Mouse (Mus musculus) neural tube, embryonic 11.5 days (tissue): ENCODE results near the gene Gabbr2. TPM values are rescaled to one million over a fixed set of nuclear protein-coding genes. Genes with fewer than 3 reads are reported as not detected.
A peak's percentile ranks its signal among the peaks of the same experiment; 100 is the strongest.

Source experiments
- ATAC-seq: fragments of 200-750 bp; cut with Nextera tagmentation; 2 replicates; pipeline ENCODE4 v1.8.0; 2017; ENCODE audit warnings: moderate number of reproducible peaks, mild to moderate bottlenecking, moderate TSS enrichment, moderate library complexity; ENCODE audit not compliant: insufficient read depth, low FRiP score, low TSS enrichment
- DNase-seq: peaks from one replicate; pipeline ENCODE4 v3.0.0-alpha.2; 2015; ENCODE audit warnings: low spot score
- H3K27ac ChIP-seq: fragments of 300-500 bp; sonication (generic); 2 replicates; pipeline ENCODE4 v1.5.1; 2014; ENCODE audit warnings: low read depth, mild to moderate bottlenecking, low read length
- H3K27me3 ChIP-seq: fragments of 300-500 bp; sonication (generic); 2 replicates; pipeline ENCODE4 v1.6.1; 2014; ENCODE audit warnings: mild to moderate bottlenecking, low read length, mixed read lengths; ENCODE audit not compliant: control insufficient read depth, insufficient read depth
- H3K36me3 ChIP-seq: fragments of 300-500 bp; sonication (generic); 2 replicates; pipeline ENCODE4 v1.6.1; 2014; ENCODE audit warnings: mild to moderate bottlenecking, low read length, moderate library complexity, mixed read lengths; ENCODE audit not compliant: control insufficient read depth, insufficient read depth
- H3K4me1 ChIP-seq: fragments of 300-500 bp; sonication (generic); 2 replicates; pipeline ENCODE4 v1.6.1; 2014; ENCODE audit warnings: low read length, mixed read lengths; ENCODE audit not compliant: control insufficient read depth, insufficient read depth
- H3K4me2 ChIP-seq: fragments of 300-500 bp; sonication (generic); 2 replicates; pipeline ENCODE4 v1.6.1; 2014; ENCODE audit warnings: low read depth, mild to moderate bottlenecking, moderate library complexity
- H3K4me3 ChIP-seq: fragments of 300-500 bp; sonication (generic); 2 replicates; pipeline ENCODE4 v1.5.1; 2014; ENCODE audit warnings: low read depth, low read length
- H3K9ac ChIP-seq: fragments of 300-500 bp; sonication (generic); 2 replicates; pipeline ENCODE4 v1.6.1; 2014; ENCODE audit warnings: mild to moderate bottlenecking, low read length
- H3K9me3 ChIP-seq: fragments of 300-500 bp; sonication (generic); 2 replicates; pipeline ENCODE4 v1.6.1; 2016; ENCODE audit warnings: low read length; ENCODE audit not compliant: control insufficient read depth
- WGBS: fragments of 180-500 bp; shearing (Covaris S2); extraction: QIAGEN DNeasy Blood & Tissue Kit; methylation state at CpG from one replicate; pipeline ENCODE4 v1.1.7; 2014; 5-methylcytosine and 5-hydroxymethylcytosine counted together
- polyA plus RNA-seq: library from polyadenylated mRNA; unstranded; fragments of >200 nt; fragmentation: Nextera tagmentation; extraction: Ambion mirVana; gene quantifications from 2 replicates; pipeline ENCODE4 v1.2.1, GENCODE M21; 2014

The Gabbr2 gene
- polyA plus RNA-seq, 1 experiment from 2014 or later: 0.70 TPM

DNA sequence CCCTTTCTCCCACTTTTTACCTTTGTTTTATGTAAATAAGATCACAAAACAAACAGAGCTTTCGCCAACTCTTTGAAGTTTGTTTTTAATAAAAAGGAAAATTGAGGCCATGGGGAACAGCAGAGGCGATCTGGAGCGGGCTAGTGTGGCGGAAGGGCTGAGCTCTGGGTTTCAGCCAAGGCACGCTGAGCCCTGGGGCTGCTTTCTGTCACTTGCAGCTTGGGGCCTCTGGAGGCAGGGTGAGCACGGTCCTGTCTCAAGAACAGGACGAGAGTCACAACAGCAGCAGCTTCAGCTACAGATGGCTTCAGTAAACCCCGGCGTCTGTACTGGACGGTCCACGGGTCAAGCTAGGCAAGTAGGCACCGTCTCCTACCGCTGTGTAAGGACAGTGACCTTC, 132.8 kb downstream of the Gabbr2 start:
- ATAC-seq (no peak), DNase-seq (peak; percentile 23)
- Histone ChIP-seq H3K4me1 (no peaks in the 10 kb centered on the region), H3K27me3 (no peaks in the 10 kb centered on the region), H3K27ac (no peak overlapping the region), H3K9ac (no peak overlapping the region), H3K9me3 (no peaks in the 10 kb centered on the region), H3K36me3 (no peaks in the 10 kb centered on the region), H3K4me2 (no peak overlapping the region), H3K4me3 (no peak overlapping the region)
- 42% methylated on average over 13 of the region's 13 CpGs for WGBS

DNA sequence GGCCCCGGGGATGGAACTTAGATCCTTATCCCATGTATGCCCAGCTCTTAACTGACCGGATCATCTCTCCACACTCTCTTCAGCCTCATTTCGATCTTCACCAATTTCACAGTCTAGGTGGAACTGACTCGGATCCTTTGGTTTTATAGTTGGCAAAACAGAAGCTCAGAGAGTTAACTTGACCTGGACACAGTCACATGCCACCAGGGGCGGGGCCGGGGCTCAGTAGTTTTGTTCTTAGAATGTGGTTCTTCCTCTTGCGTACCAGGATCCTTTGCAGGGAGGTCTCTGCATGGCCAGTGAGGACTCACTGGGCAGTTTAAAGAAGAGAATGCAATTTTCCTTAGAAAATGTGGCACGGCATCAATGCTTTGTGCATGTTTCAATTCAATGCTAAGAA, 135.5 kb downstream of the Gabbr2 start:
- H3K9ac ChIP-seq: no peak overlapping the region

DNA sequence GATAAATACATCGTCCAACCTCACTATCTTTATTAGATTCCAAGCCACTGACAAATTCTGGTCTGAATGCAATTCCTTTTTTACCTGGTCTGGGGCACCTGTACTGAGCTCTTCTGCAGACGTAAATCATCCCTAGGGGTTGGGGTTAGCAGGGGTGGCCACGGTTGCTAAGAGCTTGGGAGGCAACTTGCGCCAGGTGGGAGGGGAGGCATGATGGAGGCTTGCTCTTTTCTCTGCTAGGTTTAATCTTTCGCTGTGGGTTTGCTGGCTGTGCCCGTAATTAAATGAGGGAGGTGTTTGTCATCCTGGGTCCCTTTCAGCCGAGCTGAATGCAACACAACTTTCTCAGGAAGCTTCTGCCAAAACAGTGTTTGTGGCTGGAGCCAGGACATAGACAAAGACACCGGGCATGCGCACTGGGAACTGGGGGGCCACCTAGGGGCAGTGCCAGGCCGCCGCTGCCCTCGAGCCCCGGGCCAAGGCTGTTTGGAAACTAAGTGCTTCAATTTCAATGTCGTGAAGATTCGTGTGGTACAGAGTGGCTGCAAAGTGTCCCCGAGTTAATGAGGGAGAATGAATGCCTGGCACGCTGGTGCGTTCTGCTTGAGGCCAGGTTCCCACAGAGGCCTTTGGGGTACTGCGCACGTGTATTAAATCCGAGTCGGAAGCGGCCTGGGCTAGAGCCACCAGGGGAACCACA, 136.8 kb downstream of the Gabbr2 start:
- Histone ChIP-seq H3K9ac (no peak overlapping the region; the same call in 1 of the 2 replicates), H3K9me3 (no peaks in the 10 kb centered on the region)

More for the DNA sequence above, 135.5 kb downstream of the Gabbr2 start:
- no peak overlapping the region for H3K4me2 ChIP-seq
- H3K27me3 ChIP-seq: no peaks in the 10 kb centered on the region
- H3K36me3 ChIP-seq: no peaks in the 10 kb centered on the region
- H3K4me3 ChIP-seq: no peak overlapping the region
- no peak for DNase-seq
- no peak for ATAC-seq
- no peaks in the 10 kb centered on the region for H3K4me1 ChIP-seq
- H3K27ac ChIP-seq: no peak overlapping the region
- H3K9me3 ChIP-seq: no peaks in the 10 kb centered on the region
- WGBS: 92% methylated on average over 8 of the region's 8 CpGs

DNA sequence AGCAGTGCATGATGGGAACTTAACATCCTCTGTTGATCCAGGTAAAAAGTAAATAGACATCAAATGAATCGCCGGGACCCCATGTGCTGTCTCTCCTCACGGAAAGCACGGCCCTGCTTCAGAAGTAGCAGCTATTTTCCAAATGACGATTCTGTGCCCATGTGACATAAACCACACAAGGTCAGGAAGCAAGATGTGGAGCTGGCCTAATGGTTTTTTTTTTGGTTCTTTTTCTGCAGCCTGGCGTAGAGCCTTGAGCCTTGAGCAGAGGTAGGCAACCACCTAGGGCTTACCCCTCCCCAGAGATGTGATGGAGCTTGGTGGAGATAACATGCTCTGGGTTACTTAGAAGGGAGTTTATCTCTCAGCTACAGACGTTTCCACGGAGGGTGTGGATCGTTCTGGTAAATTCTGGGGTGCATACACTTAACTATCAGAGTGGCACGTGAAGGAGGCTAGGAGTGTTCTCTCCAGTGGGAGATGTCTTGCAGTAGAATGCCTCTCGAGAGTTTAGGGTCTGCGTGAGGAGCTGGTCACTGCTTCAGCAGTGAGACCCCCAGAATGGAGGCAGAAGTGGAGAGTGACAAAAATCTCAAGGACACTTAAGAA, 137.7 kb downstream of the Gabbr2 start:
- ATAC-seq: no peak
- no peak overlapping the region for H3K9ac ChIP-seq

More for the DNA sequence above, 136.8 kb downstream of the Gabbr2 start:
- no peak overlapping the region for H3K4me2 ChIP-seq
- no peaks in the 10 kb centered on the region for H3K36me3 ChIP-seq
- no peak overlapping the region for H3K4me3 ChIP-seq
- DNase-seq (no peak), ATAC-seq (no peak)
- no peaks in the 10 kb centered on the region for H3K4me1 ChIP-seq
- H3K27ac ChIP-seq: no peak overlapping the region
- 72% methylated on average over 23 of the region's 23 CpGs for WGBS
- no peaks in the 10 kb centered on the region for H3K27me3 ChIP-seq

DNA sequence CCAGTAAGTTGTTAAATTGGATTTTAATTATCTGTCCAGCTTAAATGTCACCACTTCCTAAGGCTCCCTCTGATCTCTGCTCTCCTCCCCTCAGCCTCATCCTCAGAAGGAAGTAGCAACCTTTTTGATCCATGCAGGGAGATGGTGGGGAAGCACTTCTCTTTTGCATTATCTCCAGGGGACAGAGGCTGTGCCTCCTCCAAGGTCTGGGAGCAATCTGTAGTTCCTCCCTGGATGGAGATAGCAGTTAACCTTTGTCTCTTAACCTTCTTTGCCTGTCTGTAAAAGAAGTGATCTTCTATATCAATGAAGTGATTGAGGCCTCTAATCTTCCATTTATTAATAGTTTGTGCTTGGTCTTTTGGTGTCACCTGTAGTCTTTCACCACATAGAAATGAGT, 143.9 kb downstream of the Gabbr2 start:
- Histone ChIP-seq H3K9ac (no peak overlapping the region), H3K4me1 (no peaks in the 10 kb centered on the region), H3K27ac (no peak overlapping the region), H3K9me3 (no peaks in the 10 kb centered on the region), H3K36me3 (no peaks in the 10 kb centered on the region), H3K27me3 (no peaks in the 10 kb centered on the region), H3K4me2 (no peak overlapping the region), H3K4me3 (no peak overlapping the region)
- DNase-seq (no peak), ATAC-seq (no peak)

More for the DNA sequence above, 137.7 kb downstream of the Gabbr2 start:
- Histone ChIP-seq H3K4me2 (no peak overlapping the region), H3K4me1 (no peaks in the 10 kb centered on the region), H3K27me3 (no peaks in the 10 kb centered on the region), H3K27ac (no peak overlapping the region), H3K9me3 (no peaks in the 10 kb centered on the region), H3K36me3 (no peaks in the 10 kb centered on the region), H3K4me3 (no peak overlapping the region)
- no peak for DNase-seq
- 89% methylated on average over 12 of the region's 12 CpGs for WGBS

DNA sequence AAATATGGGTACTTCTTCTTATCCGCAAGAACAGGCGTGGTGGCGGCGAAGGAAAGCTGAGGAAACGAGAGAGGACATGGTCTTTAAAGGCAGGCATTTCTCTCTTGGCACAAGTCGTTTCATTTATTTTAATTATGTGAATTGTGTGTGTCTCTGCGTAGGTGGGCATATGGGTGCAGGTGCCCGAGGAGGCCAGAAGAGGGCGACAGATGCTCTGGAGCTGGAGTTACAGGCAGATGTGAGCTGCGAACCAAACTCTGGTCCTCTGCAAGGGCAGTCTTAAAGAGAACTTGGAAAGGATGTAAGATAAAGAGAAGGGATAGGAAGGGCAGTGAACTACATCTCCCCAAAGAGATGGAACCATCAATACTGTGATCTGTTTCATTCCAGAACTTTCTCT, 145.3 kb downstream of the Gabbr2 start:
- no peak for DNase-seq
- 94% methylated on average over 10 of the region's 10 CpGs for WGBS
- no peak for ATAC-seq

DNA sequence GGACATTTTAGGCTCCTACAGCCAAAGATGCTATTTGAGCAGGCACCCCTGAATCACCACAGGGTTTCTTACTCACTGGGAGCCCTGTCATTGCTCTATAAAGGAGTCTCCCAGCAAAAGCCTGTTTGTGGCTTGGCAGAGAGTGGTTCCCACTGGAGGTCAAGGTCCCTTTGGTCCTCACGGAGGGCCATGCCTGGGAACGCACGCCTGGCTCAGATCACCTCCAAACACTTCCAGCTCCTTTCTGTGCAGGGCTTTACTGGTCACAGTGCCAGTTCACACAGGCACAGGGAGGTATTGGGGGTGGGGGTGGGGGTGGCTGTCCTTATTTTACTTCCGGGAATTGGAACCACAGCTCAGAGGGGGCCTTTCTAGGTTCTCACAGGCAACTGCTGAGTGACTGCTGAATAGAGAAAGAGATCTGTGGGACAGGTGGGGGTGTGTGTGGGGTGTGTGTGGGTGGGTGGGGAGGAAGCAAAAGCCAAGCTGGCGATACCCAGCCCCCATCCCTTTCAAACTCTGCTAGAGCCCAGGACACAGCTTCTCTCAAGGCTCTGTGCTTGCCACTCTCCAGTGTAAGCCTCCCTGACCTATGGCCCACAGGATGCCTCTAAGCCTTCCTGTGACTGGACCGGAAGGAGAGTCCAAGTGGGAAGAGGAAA, 146.6 kb downstream of the Gabbr2 start:
- H3K4me1 ChIP-seq: no peaks in the 10 kb centered on the region
- H3K9me3 ChIP-seq: no peaks in the 10 kb centered on the region
- no peaks in the 10 kb centered on the region for H3K27me3 ChIP-seq
- no peak overlapping the region for H3K9ac ChIP-seq
- WGBS: 77% methylated on average over 6 of the region's 6 CpGs
- no peak overlapping the region for H3K4me3 ChIP-seq
- no peak overlapping the region for H3K4me2 ChIP-seq
- no peak overlapping the region for H3K27ac ChIP-seq
- no peaks in the 10 kb centered on the region for H3K36me3 ChIP-seq
- DNase-seq (no peak), ATAC-seq (no peak)

More for the DNA sequence above, 145.3 kb downstream of the Gabbr2 start:
- Histone ChIP-seq H3K4me2 (no peak overlapping the region), H3K27ac (no peak overlapping the region), H3K9me3 (no peaks in the 10 kb centered on the region), H3K36me3 (no peaks in the 10 kb centered on the region), H3K27me3 (no peaks in the 10 kb centered on the region), H3K4me3 (no peak overlapping the region), H3K9ac (no peak overlapping the region), H3K4me1 (no peaks in the 10 kb centered on the region)

DNA sequence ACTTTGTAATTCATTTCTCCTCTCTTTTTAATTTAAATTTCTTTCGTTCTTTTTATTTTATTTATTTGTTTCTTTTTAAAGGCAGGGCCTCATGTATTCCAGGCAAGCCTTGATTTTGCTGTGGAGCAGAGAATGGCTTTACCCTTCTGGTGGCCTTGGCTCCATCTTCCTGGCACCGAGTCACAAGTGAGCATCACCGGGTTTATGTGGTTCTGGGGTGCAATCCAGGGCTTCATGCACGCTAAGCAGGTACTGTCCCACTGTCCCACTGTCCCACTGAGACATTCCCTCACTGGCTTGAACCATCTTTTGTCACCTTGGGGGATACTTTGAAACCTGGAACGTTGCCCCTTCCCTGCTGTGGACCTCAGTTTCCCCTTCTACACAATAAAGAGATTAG, 147.1 kb downstream of the Gabbr2 start:
- no peaks in the 10 kb centered on the region for H3K36me3 ChIP-seq
- no peaks in the 10 kb centered on the region for H3K4me1 ChIP-seq
- no peak overlapping the region for H3K9ac ChIP-seq
- H3K27ac ChIP-seq: no peak overlapping the region
- 83% methylated on average over 5 of the region's 5 CpGs for WGBS
- no peak overlapping the region for H3K4me2 ChIP-seq
- DNase-seq (no peak), ATAC-seq (no peak)
- no peak overlapping the region for H3K4me3 ChIP-seq
- no peaks in the 10 kb centered on the region for H3K9me3 ChIP-seq
- H3K27me3 ChIP-seq: no peaks in the 10 kb centered on the region

DNA sequence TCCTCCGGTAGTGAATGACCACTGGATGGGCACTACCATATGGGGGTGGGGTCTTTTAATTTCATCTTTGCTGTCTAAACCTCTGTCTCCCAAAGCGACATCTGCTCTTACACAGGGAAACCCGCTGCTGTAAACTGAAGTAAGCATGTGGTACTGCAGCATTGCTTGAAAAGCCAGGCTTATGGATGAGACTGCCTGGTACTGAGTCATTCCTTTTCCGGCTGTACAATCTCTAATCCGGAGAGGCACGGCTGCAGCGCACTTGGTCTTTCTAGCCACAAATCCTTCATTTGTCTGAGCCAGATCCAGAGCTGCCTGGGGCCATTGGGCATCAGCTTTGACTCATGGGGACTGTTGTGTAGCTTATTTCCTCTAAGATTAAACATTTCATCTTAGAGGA, 149.1 kb downstream of the Gabbr2 start:
- no peaks in the 10 kb centered on the region for H3K9me3 ChIP-seq
- DNase-seq (no peak), ATAC-seq (no peak)
- 94% methylated on average over 7 of the region's 7 CpGs for WGBS
- H3K27ac ChIP-seq: no peak overlapping the region
- no peak overlapping the region for H3K4me2 ChIP-seq
- H3K27me3 ChIP-seq: no peaks in the 10 kb centered on the region
- no peak overlapping the region for H3K9ac ChIP-seq
- H3K4me3 ChIP-seq: no peak overlapping the region
- H3K36me3 ChIP-seq: no peaks in the 10 kb centered on the region
- H3K4me1 ChIP-seq: no peaks in the 10 kb centered on the region
